Mouse (Mus musculus) intestine, postnatal 0 days (tissue): ENCODE measurements around the gene Abcf2. TPM values are rescaled to one million over a fixed set of nuclear protein-coding genes. Genes with fewer than 3 reads are reported as not detected.

Source experiments
- ATAC-seq: fragments of 200-750 bp; cut with Nextera tagmentation; 2 replicates; pipeline ENCODE4 v1.8.0; 2017; ENCODE audit warnings: mild to moderate bottlenecking, moderate TSS enrichment, moderate library complexity
- H3K27ac ChIP-seq: fragments of 300-500 bp; sonication (generic); 2 replicates; pipeline ENCODE4 v1.5.1; 2014; ENCODE audit warnings: mild to moderate bottlenecking, low read depth, low read length, moderate library complexity
- H3K27me3 ChIP-seq: fragments of 300-500 bp; sonication (generic); replicated peaks from 2 replicates; pipeline ENCODE4 v1.6.1; 2014; ENCODE audit warnings: low read length, mixed read lengths; ENCODE audit not compliant: control insufficient read depth, insufficient read depth
- H3K36me3 ChIP-seq: fragments of 300-500 bp; sonication (generic); 2 replicates; pipeline ENCODE4 v1.6.1; 2014; ENCODE audit warnings: mild to moderate bottlenecking, moderate library complexity; ENCODE audit not compliant: control insufficient read depth, insufficient read depth
- H3K4me1 ChIP-seq: fragments of 300-500 bp; sonication (generic); replicated peaks from 2 replicates; pipeline ENCODE4 v1.6.1; 2014; ENCODE audit warnings: antibody characterized with exemption, low read length, mixed read lengths; ENCODE audit not compliant: control insufficient read depth, insufficient read depth
- H3K4me2 ChIP-seq: fragments of 300-500 bp; sonication (generic); replicated peaks from 2 replicates; pipeline ENCODE4 v1.6.1; 2014; ENCODE audit warnings: low read depth, mild to moderate bottlenecking, moderate library complexity
- H3K4me3 ChIP-seq: fragments of 300-500 bp; sonication (generic); 2 replicates; pipeline ENCODE4 v1.5.1; 2014; ENCODE audit warnings: low read depth, low read length
- H3K9ac ChIP-seq: fragments of 300-500 bp; sonication (generic); 2 replicates; pipeline ENCODE4 v1.6.1; 2014; ENCODE audit warnings: mild to moderate bottlenecking, low read depth, low read length
- H3K9me3 ChIP-seq: fragments of 300-500 bp; sonication (generic); 2 replicates; pipeline ENCODE4 v1.6.1; 2016; ENCODE audit warnings: mixed run types; ENCODE audit not compliant: control insufficient read depth
- CTCF ChIP-seq: sonication (generic); IDR thresholded peaks from 2 replicates; pipeline ENCODE4 v1.5.1; 2016; ENCODE audit warnings: low read depth, mild to moderate bottlenecking, control low read depth, antibody characterized with exemption, moderate library complexity
- WGBS: fragments of 180-500 bp; shearing (Covaris S2); extraction: QIAGEN DNeasy Blood & Tissue Kit; methylation state at CpG from one replicate; pipeline ENCODE4 v1.1.7; 2014; 5-methylcytosine and 5-hydroxymethylcytosine counted together
- polyA plus RNA-seq: library from polyadenylated mRNA; unstranded; fragments of >200 nt; fragmentation: Nextera tagmentation; extraction: Ambion mirVana; gene quantifications from 2 replicates; pipeline ENCODE4 v1.2.1, GENCODE M21; 2015

Gene Abcf2
- polyA plus RNA-seq, 1 experiment from 2014 or later: 40.5 TPM

DNA sequence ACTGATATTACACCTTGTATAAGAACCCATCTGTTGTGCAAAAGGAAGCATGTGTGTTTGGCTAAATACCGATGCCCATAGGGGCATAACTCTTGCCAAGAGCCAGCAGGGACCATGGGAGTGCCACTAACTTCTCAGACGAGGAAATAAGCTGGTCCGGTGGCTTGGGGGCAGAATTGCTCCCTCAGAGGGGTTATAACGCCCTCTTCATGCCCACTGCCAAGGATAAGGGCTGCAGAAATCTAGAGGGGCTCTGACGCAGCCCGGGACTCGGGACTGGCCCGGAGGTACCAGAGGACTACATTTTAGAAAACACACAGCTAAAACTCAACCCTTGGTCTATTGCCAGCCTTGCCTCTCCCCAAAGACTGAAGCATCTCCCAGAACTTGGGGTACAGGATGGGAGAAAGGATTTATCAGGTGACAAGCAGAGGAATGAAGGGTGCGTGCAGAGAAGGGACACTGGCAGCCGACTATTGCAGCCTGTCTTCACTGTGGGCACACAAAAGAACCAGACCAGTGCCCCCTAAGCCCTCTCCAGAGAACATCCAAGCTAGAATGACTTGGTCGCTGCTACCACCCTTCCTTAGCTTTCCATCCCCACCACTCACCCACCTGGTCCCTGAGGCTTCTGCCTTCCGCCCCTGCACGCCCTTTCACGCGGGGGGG is 20.8 kb upstream of the Abcf2 start:
- H3K27ac ChIP-seq: no peak overlapping the region
- H3K9ac ChIP-seq: no peak overlapping the region
- no peaks in the 10 kb centered on the region for H3K9me3 ChIP-seq
- H3K27me3 ChIP-seq: peaks cover 28% of the 10 kb centered on the region
- TF ChIP-seq CTCF: no peak
- peak overlapping the region; percentile 42 for H3K4me3 ChIP-seq
- H3K4me2 ChIP-seq: peak overlapping the region; percentile 80
- H3K36me3 ChIP-seq: peaks cover 15% of the 10 kb centered on the region; the same call in 1 of the 2 replicates
- 27% methylated on average over 15 of the region's 15 CpGs for WGBS
- no peak for ATAC-seq
- no peaks in the 10 kb centered on the region; the same call in 1 of the 2 replicates for H3K4me1 ChIP-seq

DNA sequence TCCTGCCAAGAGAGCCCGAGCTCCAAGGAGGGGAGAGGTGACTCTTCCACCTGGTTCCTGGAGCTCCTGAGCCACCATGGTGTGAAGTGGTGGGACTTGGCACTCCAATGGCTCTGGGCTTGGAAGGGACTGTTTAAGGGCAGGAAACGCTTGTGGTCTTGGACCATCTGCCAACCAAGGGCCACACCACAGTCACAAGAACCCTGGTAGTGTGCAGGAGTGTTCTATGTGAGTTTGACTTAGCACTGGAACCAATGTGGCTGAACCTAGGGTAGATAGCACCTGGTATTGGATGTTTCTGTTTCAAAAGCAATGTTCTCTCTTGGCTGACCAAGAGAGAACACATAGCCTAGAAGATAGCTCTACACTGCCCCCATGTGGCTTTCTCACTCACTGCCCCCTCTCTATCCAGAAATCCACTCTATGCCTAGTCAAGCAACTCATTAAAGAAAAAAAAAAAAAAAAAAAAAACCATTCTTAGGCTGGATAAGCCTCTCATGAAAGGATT is 20.0 kb upstream of the Abcf2 start:
- WGBS: 77% methylated on average over 2 of the region's 2 CpGs

DNA sequence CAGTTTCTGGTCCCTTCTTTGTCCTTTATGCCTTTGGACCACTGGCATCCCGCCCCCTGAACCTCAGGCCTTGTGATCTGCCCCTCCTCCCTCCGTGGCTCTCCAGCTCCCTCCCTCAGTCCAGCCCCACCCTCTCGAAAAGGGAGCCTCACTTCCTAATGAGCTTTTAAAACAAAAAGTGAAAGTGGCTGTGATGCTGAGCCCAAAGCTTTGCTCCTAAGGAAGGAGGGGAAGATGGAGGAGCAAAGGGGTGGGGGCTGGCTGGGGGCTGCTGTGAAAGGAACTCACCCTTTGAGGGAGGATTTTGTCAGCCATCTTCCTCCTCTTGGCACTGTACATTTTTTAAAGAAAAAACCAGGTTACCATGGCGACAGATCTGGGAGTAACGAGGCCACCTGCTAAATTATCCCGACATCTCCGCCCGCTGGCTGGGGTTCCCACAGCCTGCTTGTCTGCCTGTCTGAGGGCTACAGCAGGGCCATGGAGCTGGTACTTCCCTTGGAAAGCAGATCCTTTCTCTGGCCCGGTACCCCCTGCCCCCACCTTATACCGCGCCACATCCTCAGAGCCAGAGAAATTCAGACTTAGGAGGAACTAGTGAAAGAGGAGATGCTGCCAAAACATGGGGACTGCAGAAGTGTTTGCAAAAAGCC is 19.4 kb upstream of the Abcf2 start:
- WGBS: 39% methylated on average over 11 of the region's 11 CpGs
- Histone ChIP-seq H3K4me2 (0 out of 2 replicates have a peak overlapping the region, but pooled peaks have one; percentile 3), H3K4me3 (no peak overlapping the region), H3K36me3 (peaks cover 19% of the 10 kb centered on the region; the same call in 1 of the 2 replicates), H3K27me3 (peaks cover 28% of the 10 kb centered on the region), H3K27ac (no peak overlapping the region), H3K9me3 (no peaks in the 10 kb centered on the region), H3K4me1 (no peaks in the 10 kb centered on the region; the same call in 1 of the 2 replicates), H3K9ac (no peak overlapping the region)
- no peak for TF ChIP-seq CTCF
- no peak for ATAC-seq

More for the DNA sequence above, 20.0 kb upstream of the Abcf2 start:
- H3K9me3 ChIP-seq: no peaks in the 10 kb centered on the region
- H3K4me1 ChIP-seq: no peaks in the 10 kb centered on the region; the same call in 1 of the 2 replicates
- no peak overlapping the region for H3K4me2 ChIP-seq
- H3K4me3 ChIP-seq: no peak overlapping the region
- H3K36me3 ChIP-seq: peaks cover 17% of the 10 kb centered on the region; the same call in 1 of the 2 replicates
- H3K9ac ChIP-seq: no peak overlapping the region
- H3K27ac ChIP-seq: no peak overlapping the region
- H3K27me3 ChIP-seq: peaks cover 28% of the 10 kb centered on the region
- peak; percentile 78 for TF ChIP-seq CTCF
- peak; percentile 60 for ATAC-seq

DNA sequence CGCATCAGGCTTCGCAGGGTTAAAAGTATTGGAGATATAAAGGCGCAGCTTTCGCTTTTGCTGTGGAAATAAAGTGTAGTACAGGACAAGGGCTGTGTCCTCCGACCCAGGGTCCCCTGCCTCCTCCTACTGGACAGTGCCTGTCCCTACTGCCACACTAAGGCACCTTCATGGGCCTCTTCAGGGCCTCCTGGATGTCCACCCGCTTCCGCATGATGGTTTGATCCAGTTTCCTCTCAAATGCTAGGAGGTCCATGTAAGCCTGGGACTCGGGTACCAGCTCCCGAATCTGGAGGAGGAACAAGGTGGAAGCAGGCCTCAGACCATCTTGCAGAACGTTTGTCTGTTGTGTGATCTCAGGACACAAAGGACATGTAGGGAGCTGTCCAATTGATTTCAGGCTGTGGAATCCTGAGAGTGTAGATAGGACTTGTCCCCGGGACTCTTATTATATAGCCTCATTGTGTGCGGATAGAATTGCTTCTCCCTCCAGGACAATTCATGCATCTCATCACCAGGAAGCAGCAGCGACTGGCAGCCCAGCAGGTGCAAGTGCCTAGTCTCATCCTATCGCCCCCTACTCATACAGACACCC is 18.6 kb upstream of the Abcf2 start:
- H3K9me3 ChIP-seq: no peaks in the 10 kb centered on the region
- H3K4me2 ChIP-seq: no peak overlapping the region
- H3K36me3 ChIP-seq: peaks cover 23% of the 10 kb centered on the region; the same call in 1 of the 2 replicates
- peaks cover 21% of the 10 kb centered on the region for H3K27me3 ChIP-seq
- no peaks in the 10 kb centered on the region; the same call in 1 of the 2 replicates for H3K4me1 ChIP-seq
- 77% methylated on average over 14 of the region's 14 CpGs for WGBS
- no peak overlapping the region for H3K9ac ChIP-seq
- no peak for TF ChIP-seq CTCF
- no peak overlapping the region for H3K4me3 ChIP-seq
- no peak overlapping the region for H3K27ac ChIP-seq
- no peak for ATAC-seq

DNA sequence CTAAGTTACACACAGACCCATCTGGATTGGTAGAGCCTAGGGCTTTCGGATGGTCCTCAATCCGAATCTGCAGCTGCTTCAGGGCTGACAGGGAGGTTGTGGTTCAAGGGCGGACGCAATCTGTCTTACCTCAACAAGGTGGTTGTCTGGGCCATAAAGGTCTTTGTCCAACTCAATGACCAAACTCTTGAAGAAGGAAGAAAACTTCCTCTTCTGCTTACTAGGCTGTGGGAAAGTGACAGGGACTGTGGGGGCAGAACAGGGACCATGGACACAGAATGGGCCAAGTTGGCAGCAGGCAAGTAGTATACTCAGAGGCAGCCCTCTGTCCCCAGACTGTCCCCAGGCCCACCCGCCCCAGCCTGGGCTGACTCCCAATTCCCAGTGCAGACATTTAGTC is 18.0 kb upstream of the Abcf2 start:
- TF ChIP-seq CTCF: no peak
- Histone ChIP-seq H3K4me2 (no peak overlapping the region), H3K36me3 (peaks cover 23% of the 10 kb centered on the region; the same call in 1 of the 2 replicates), H3K27ac (no peak overlapping the region), H3K9me3 (no peaks in the 10 kb centered on the region), H3K27me3 (peaks cover 16% of the 10 kb centered on the region), H3K4me3 (no peak overlapping the region), H3K4me1 (no peaks in the 10 kb centered on the region; the same call in 1 of the 2 replicates), H3K9ac (no peak overlapping the region)
- no peak for ATAC-seq
- WGBS: 89% methylated on average over 5 of the region's 5 CpGs

DNA sequence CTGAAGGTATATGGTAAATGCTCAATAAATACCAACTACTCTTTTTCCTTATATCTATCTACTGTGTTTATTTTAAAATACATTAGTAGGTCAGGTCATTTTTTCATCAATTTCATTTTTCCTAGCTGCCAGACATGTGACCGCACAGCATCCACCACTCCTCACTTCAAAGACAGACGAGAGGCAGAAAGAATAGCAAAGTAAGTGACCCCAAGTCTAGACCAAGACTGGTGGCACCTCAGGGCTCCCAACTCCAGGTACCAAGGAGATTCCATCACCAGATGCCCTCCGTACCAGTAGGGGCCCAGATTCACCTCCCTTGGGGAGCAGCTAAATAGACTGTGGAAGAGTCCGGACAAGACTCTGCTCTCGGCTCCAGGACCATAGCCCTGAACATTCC is 17.1 kb upstream of the Abcf2 start:
- Histone ChIP-seq H3K9ac (no peak overlapping the region), H3K27ac (no peak overlapping the region), H3K4me1 (no peaks in the 10 kb centered on the region; the same call in 1 of the 2 replicates), H3K4me2 (no peak overlapping the region), H3K4me3 (no peak overlapping the region), H3K9me3 (no peaks in the 10 kb centered on the region), H3K36me3 (peaks cover 29% of the 10 kb centered on the region; the same call in 1 of the 2 replicates), H3K27me3 (peaks cover 12% of the 10 kb centered on the region)
- 89% methylated on average over 5 of the region's 5 CpGs for WGBS
- no peak for TF ChIP-seq CTCF
- no peak for ATAC-seq
